ENCODE assay signal across 19 mouse cellular contexts in genomic region chr14:26525955-26526354, GRCm38 (mm10).
"Had no signal": no experiment of that assay in that cellular context is flagged by ENCODE, and none has a peak within 500 bp of the region (broad histone marks: within the 10 kb centered on the region; RNA-seq: fewer than 3 reads in every experiment).

No protein-coding gene starts in this region.

- ATAC-seq: intestine, embryonic 16.5 days; midbrain, embryonic 15.5 days had no signal

- H3K27ac ChIP-seq: kidney, postnatal 0 days; layer of hippocampus, adult 2 months; left cerebral cortex, adult 2 months; liver, embryonic 14.5 days; lung, embryonic 15.5 days; midbrain, embryonic 15.5 days; neural tube, embryonic 13.5 days had no signal

- H3K9ac ChIP-seq: liver, embryonic 14.5 days; lung, embryonic 15.5 days; midbrain, embryonic 15.5 days; neural tube, embryonic 13.5 days had no signal

- DNase-seq: kidney, adult 18-20 months; kidney, postnatal 25 days; layer of hippocampus, adult 9-11 months; lung, adult 18-20 months; lung, postnatal 10 days; lung, postnatal 4 days; retina, postnatal 1 day; thymus, adult 18-20 months; thymus, postnatal 36 days had no signal

- H3K4me2 ChIP-seq: liver, embryonic 11.5 days; lung, embryonic 15.5 days; midbrain, embryonic 11.5 days; midbrain, embryonic 15.5 days; neural tube, embryonic 13.5 days had no signal

- H3K4me3 ChIP-seq: layer of hippocampus, adult 2 months; left cerebral cortex, adult 2 months; lung, embryonic 15.5 days; midbrain, embryonic 15.5 days; neural tube, embryonic 13.5 days had no signal

- H3K36me3 ChIP-seq: midbrain, embryonic 15.5 days had no signal

- H3K27me3 ChIP-seq: lung, embryonic 15.5 days; midbrain, embryonic 15.5 days; neural tube, embryonic 13.5 days had no signal

- H3K9me3 ChIP-seq: lung, embryonic 15.5 days; midbrain, embryonic 15.5 days; neural tube, embryonic 13.5 days had no signal
